Mouse (Mus musculus): ENCODE results near the gene Prlhr.

The Prlhr gene

GRCm38 (mm10) chr19:60468254-60468762 lies at the start of gene Prlhr:
TSS of gene Prlhr (minus strand) at chr19:60468304.
- DNase-seq, result no peak

DNA sequence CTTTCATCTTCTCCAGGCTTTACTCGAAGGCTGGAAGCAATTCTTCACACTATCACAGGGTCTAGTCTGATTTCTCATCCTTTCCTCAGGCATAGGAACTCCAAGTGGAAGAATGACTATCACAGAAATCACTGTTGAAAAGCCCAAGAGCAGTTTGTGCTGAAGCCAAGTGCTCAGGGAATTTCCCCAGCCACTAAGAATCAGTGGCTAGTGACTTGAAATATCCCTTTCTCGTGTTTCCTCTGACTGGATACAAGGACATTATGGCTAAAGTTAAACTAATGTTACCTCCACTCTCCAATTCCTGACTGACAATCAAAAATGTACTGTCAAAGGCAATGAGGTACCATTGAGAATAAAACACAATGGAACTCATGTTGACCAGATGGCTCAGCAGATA lies 47.0 kb upstream of the Prlhr start:
- DNase-seq, result no peak

DNA sequence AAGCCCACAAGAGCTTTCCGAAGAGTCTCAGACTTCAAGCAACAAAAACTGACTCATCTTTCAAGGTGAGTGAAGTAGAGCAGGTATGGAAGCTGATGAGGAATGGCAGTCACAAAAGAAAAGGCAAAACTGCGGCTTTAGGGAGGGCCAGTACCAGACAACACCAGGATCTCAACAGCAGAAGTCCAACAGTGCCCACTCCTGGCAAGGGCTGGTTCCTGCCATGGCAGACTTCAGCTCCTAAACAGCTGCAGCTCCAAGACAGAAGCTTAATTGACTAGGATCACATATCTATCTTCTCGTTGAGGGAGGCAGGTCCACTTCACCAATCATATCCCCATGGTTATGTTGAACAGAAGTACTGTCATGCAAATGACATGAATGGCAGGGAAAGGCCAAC lies 45.3 kb upstream of the Prlhr start:
- no peak for DNase-seq

GRCm38 (mm10) chr19:60500209-60500608 lies 32.1 kb upstream of the Prlhr start:
- DNase-seq, result no peak

DNA sequence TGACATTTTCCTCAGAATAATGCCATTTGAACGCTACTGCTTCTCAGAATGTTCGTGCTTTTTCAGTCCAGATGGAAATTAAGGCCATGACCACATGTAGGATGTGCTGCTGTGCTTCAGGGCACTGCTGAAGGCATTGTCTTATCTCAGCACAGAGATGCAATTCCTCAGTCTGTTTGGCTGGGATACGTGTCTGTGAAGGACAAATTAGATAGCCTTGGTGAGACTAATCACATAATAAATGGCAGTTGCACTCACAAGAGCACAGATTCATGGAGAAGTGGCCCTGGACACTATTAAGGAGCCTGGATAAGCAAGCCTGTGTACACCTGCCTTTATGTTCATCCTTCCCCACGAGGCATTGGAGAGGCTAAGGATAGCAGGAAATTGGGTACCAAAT lies 29.1 kb upstream of the Prlhr start:
- DNase-seq, result no peak

- no peak for DNase-seq
Observed at GRCm38 (mm10) chr19:60495772-60496171, 27.7 kb upstream of the Prlhr start.

DNA sequence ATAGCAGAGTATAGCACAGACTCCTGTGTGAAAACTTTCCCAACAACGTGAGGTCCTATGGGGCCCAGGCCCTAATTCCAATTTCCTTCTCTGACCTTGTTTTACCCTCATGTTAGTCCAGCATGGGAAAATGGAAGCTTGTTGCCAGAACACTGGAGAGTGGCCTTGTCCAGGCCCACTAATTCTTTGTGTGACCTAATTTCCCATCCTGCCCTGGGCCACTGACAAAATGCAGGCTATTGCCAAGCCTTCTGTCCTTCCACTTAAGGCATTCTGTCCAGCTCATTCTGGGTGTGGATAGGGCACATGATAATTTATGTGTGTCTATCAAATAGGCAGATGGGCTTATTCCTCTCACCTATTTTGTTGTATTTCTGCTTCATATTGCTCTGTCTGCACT lies 21.5 kb upstream of the Prlhr start:
- DNase-seq, result no peak

DNA sequence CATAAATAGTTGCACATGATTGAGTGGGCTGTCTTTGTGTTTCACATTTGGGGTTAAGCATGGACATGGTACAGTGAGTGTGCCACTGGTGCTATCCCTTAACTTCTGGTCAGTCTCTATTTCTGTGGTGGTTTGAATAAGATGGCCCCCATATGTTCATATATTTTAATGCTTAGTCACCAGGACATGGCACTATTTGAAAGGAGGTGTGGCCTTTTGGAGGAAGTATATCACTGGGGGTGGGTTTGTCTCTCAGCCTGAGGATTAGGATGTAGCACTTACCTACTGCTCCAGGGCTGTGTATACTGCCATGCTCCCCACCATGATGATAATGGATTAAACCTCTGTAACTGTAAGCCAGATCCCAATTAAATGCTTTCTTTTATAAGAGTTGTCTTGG lies 17.2 kb upstream of the Prlhr start:
- no peak for DNase-seq

DNA sequence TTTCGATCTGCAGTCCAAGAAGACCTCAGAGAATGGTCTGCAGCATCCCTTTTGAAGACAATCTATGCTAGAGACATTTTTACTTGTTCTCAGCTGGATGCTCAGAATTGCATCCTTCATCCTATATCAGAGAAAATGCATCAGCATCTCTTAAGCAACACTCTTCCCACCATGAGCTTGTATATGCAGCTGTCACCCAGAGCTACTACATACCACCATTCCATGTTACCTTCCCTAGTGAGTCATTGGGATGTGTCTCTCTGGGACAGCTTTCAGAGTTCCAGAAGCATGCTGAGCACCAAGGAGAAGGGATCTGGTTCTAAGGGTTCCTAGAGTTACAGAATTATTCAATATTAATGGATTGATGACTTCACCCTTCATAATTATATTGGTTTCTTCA lies 10.8 kb upstream of the Prlhr start:
- no peak for DNase-seq

GRCm38 (mm10) chr19:60477788-60478187 lies 9.7 kb upstream of the Prlhr start:
- no peak for DNase-seq

DNA sequence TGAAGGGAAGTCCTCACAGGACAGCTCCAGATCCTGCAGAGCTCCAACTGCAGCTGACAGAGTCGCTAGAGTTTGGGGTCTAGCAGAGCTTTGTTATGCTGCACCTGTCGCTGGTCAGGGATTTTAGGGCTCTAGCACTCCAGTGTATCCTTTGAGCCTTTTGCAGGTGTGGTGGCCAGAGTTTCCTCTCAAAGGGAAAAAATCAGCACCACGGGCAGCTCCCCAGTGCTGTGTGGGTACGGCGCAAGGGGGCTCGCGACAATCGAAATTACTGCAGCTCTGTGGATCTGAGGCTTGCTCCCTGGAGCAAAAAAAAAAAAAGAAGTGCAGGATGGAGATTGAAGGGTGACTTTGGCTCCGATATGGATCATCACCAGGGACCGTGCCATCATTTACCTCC lies 742 bp upstream of the Prlhr start:
- DNase-seq, result peak; percentile 9

DNA sequence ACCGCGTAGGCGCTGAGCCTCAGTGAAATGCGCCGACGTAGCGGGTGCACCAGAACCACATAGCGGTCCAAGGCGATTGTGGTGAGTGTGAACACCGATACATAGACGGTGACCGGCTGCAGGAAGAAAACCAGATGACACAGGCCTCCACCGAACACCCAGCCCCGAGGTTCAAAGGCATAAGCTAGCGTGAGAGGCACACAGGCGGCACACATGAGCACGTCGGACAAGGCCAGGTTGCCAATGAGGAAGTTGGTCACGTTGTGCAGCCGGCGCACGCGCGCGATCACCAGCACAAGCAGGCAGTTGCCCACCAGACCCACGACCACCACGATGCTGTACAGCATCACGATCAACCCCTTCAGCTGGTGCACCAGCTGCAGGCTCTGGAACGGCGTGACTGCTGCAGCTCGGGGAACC lies 506 bp downstream of the Prlhr start:
- DNase-seq, result no peak

DNA sequence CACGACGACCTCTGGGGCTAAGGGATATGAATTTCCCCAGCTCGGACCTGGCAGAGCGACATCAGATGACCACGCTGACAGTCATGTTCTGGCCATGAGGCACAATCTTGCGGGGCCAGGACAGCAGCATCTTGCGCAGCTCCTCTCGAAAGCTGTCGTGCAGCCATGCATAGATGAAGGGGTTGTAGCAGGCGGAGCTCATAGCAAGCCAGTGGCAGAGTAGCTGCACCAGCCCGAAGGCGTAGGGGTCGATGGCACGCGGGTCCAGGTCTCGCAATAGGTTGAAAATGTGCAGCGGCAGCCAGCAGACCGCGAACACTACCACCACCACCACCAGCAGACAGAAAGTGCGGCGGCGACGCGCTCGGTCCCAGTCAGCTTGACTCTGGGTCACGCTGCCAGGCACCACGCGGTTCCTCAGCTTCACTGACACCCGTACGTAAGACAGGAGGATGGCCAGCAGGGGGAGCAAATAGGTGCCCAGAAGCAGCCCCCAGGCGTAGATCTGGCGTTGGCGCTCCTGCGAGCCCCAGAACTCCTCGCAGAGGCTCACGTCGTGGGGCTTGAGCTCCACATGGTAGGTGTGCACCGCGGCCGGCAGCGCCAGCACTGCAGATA lies 1.0 kb downstream of the Prlhr start:
- DNase-seq, result peak; percentile 48

- no peak for DNase-seq
Observed at GRCm38 (mm10) chr19:60465726-60466125, 2.4 kb downstream of the Prlhr start.

DNA sequence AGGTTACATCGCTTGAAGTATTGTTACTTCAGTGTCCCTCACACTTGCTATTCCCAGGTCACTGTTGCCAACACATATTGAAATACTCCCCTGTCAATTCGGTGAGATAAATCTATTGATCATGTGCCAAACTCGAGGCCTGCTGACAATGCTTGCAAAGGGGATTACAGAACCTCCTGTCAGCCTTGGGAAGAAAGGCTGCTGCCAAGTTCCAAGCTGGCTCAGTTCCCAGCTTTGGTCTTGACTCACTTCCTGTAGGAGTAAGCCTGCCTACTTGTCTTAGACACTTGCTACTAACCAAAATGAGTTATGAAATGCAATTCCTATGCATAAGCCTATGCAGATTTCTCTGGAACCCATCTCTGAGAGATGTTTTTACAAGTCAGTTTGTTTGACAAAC lies 4.2 kb downstream of the Prlhr start:
- no peak for DNase-seq

- DNase-seq, result no peak
Observed at GRCm38 (mm10) chr19:60463440-60463839, 4.7 kb downstream of the Prlhr start.

- DNase-seq, result no peak
Observed at GRCm38 (mm10) chr19:60461476-60461875, 6.6 kb downstream of the Prlhr start.

- DNase-seq, result no peak
Observed at GRCm38 (mm10) chr19:60459680-60460079, 8.4 kb downstream of the Prlhr start.

DNA sequence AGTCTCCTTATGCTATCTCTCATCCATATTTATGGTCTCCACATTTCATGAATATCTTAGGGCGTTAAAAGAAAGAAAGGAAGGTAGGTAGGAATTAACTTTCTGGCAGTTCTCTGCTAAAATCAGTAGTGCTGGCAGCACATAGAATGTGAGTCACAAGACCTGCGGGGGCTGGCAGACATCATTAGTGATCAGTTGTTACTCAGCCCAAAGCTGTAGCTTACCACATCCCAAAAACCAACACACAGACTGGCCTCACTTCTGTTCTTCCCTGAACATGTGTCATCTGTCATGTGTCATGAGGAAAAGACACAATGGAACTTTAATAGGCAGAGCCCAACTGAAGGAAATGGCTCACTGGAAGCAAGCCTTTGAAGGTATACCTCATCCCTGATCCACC lies 9.0 kb downstream of the Prlhr start:
- no peak for DNase-seq

DNA sequence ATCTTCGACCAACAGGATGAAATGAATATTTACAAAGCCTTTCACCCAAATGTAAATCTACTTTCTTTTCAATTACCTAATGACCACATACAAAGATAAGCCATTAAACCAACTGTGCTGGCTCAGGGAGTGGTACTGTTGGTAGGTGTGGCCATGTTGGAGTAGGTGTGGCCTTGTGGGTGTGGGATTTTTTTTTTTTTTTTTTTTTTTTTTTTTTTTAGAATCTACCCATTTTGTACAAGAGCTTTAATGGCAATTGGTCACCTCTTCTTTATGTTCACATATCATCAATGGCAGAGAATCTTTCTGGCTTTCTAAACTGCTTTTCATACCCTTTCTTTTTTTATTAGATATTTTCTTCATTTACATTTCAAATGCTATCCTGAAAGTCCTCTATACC lies 12.3 kb downstream of the Prlhr start:
- DNase-seq, result no peak

DNA sequence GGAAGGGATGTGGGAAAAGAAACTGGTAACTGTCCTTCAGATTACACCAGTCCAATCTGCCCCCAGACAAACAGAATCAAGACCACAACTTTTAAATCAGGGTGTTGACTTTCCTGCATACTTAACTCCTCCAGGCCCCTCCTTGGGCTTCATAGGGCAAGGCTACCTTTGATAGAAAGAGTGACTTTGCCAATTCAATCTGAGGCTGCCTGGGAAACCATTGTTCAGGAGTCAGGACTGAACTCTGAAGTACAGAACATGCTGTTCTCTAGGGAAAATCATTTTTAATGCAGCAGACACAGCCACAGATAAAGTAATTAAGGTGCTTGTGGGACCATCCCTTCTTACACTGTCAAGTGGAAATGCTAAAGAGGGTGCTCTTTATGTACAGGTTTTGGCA lies 27.6 kb downstream of the Prlhr start:
- DNase-seq, result no peak

GRCm38 (mm10) chr19:60440083-60440482 lies 28.0 kb downstream of the Prlhr start:
- no peak for DNase-seq

GRCm38 (mm10) chr19:60437566-60438241 lies 30.4 kb downstream of the Prlhr start:
- peak; percentile 5 for DNase-seq

DNA sequence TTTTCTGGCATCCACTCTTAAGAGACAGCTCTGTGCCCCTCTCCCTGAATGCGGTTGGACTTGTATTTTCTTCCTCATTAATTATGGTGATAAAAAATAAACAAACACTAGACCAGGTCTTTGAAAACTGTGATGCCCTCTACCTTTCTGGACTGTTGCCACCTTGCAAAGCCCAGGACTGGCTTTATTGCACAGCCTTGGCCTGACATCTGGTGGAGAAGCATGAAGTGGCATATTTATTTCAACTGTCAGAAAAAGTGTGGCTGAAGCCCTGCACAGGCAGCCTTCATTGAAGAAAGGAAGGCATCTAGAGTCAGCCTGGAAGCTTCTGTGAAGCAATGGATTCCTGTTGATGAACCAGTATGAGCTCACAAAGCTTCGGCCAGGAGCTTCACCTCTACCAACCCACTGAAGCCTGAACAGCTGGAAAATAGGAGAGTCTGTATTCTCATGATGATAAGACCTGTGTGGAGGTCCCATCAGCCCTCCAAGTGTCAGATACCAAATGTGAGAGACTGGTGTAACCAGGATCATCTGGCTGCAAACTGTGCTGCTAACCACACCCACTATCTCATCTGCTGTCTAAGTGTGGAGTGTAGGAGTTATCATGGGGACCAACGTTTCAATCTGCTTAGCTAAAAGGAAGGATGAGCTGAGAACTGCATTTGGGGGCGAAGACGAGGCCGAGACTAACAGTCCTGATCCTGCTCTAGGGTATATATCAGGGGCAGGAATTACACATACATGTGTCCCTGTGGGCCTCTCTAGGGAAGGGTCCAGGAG lies 35.6 kb downstream of the Prlhr start:
- DNase-seq, result no peak
